Mouse (Mus musculus): ENCODE measurements around the gene Dbp. TPM values are rescaled to one million over a fixed set of nuclear protein-coding genes. Genes with fewer than 3 reads are reported as not detected.

Dbp gene
- total and polyA plus RNA-seq, 3 experiments, result 22.5 to 24.4 TPM; not detected in 1

DNA sequence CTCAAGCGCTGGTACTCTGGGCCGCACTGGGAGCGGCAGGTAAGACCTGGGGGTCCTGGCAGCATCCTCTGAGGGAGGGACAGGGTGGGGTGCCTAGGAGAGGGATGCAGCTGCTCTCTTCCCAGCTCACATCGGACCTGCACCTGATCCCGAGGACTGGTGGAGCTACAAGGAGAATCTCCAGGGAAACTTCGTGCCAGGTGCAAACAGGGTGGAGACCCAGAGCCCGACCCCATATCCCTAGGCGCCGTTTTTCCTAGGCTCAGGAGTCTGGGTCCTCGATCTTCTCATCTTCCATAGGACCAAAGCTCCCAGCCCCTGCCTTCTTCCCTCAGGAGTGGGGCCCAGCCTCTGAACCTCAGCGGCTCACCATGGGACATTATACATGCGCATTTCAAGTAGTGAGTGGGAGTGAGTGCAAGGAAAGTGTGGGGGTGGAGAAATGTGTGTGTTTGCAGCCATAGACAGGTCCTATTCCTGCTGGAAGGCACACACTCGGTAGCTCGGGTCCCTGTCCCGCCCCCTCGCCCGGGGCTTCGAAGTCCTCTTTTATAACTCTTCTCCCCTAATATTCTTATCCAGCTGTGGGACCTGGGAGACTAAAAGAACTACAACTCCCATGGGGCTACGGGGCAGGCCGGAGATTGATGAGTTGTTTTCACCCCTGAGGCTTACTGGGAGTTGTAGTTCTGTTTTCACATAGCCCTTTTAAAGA lies 4.4 kb upstream of the Dbp start:
- H3K36me3 ChIP-seq (ENCODE audit: control insufficient read depth in 1 of 2, insufficient read depth in 2 of 2, low read length in 2 of 2), result no peaks in the 10 kb centered on the region
- H3K79me2 ChIP-seq (ENCODE audit: control insufficient read depth, insufficient read depth, low read length, poor library complexity), result no peaks in the 10 kb centered on the region; the same call in 1 of the 2 replicates
- peak; percentile 84 for DNase-seq (ENCODE audit: low read depth, low spot score)
- peaks cover 0 to 4% of the 10 kb centered on the region in 2 experiments; a peak in 2 of 4 replicates for H3K27me3 ChIP-seq (ENCODE audit: control insufficient read depth in 1 of 2, insufficient read depth in 2 of 2, low read length in 2 of 2)
- peaks cover 0 to 6% of the 10 kb centered on the region in 2 experiments; a peak in 2 of 4 replicates for H3K4me1 ChIP-seq (ENCODE audit: control insufficient read depth in 1 of 2, insufficient read depth in 2 of 2, low read length in 2 of 2)
- 0 out of 2 replicates have a peak, but pooled peaks have one; percentile 28 for TF ChIP-seq MYC (IDR thresholded peaks at IDR 0.05; ENCODE audit: low read depth, low read length)
- no peak for TF ChIP-seq MXI1 (IDR thresholded peaks at IDR 0.05; ENCODE audit: low read depth, low read length)
- peak; percentile 69 for TF ChIP-seq SIN3A (IDR thresholded peaks at IDR 0.05; ENCODE audit: low read length)
- peak; percentile 100 for TF ChIP-seq HCFC1 (IDR thresholded peaks at IDR 0.05; ENCODE audit: low read depth, low read length)
- TF ChIP-seq MEF2A (IDR thresholded peaks at IDR 0.05; ENCODE audit: extremely low read depth, insufficient replicate concordance, low read depth, low read length, poor library complexity, severe bottlenecking), result no peak
- no peak for TF ChIP-seq NRF1 (IDR thresholded peaks at IDR 0.05; ENCODE audit: insufficient read depth, low read depth, low read length, poor library complexity, severe bottlenecking)
- TF ChIP-seq POLR2A (IDR thresholded peaks at IDR 0.05; ENCODE audit: control insufficient read depth in 1 of 2, insufficient read depth in 1 of 2, low read depth in 1 of 2, low read length in 2 of 2, poor library complexity in 1 of 2), result no peak
- TF ChIP-seq KAT2A (conservative IDR thresholded peaks at IDR 0.05; ENCODE audit: low read depth, low read length), result peak; percentile 96
- H3K9ac ChIP-seq (ENCODE audit: control insufficient read depth, low read depth, low read length, poor library complexity, severe bottlenecking), result peak overlapping the region; percentile 60
- H3K4me3 ChIP-seq (ENCODE audit: control insufficient read depth in 1 of 2, insufficient read depth in 1 of 2, low read depth in 2 of 2, low read length in 2 of 2), result peak overlapping the region; percentile 10 to 12; a peak in 2 of 4 replicates
- H3K9me3 ChIP-seq (replicated peaks; ENCODE audit: insufficient read depth, low read length), result no peaks in the 10 kb centered on the region
- H3K27ac ChIP-seq (ENCODE audit: control insufficient read depth, low read depth, low read length), result no peak overlapping the region

DNA sequence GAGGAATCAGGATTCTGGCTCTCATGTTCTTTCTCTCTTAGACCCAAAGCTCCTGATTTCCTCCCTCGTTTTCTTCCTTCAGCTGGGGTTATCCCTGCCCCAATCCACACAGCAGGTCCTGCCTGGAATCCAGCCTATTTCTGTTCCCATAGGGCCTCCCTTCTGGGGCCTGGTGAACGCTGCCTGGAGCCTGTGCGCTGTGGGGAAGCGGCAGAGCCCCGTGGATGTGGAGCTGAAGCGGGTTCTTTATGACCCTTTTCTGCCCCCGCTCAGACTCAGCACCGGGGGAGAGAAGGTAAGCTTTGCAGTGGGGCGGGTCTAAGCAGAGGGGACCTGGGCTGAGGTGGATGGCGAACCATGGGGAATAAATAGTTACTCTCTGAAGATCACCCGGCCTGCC lies 3.8 kb upstream of the Dbp start:
- no peaks in the 10 kb centered on the region for H3K36me3 ChIP-seq (ENCODE audit: control insufficient read depth in 1 of 2, insufficient read depth in 2 of 2, low read length in 2 of 2)
- H3K27me3 ChIP-seq (ENCODE audit: control insufficient read depth in 1 of 2, insufficient read depth in 2 of 2, low read length in 2 of 2), result peaks cover 0 to 4% of the 10 kb centered on the region in 2 experiments; a peak in 2 of 4 replicates
- no peak overlapping the region for H3K4me3 ChIP-seq (ENCODE audit: control insufficient read depth in 1 of 2, insufficient read depth in 1 of 2, low read depth in 2 of 2, low read length in 2 of 2)
- no peak overlapping the region for H3K9ac ChIP-seq (ENCODE audit: control insufficient read depth, low read depth, low read length, poor library complexity, severe bottlenecking)
- peaks cover under 1% of the 10 kb centered on the region; the same call in 1 of the 2 replicates for H3K79me2 ChIP-seq (ENCODE audit: control insufficient read depth, insufficient read depth, low read length, poor library complexity)
- DNase-seq (ENCODE audit: low read depth, low spot score), result no peak
- no peaks in the 10 kb centered on the region for H3K9me3 ChIP-seq (replicated peaks; ENCODE audit: insufficient read depth, low read length)
- H3K4me1 ChIP-seq (ENCODE audit: control insufficient read depth in 1 of 2, insufficient read depth in 2 of 2, low read length in 2 of 2), result peaks cover 0 to 6% of the 10 kb centered on the region in 2 experiments; a peak in 2 of 4 replicates
- no peak overlapping the region for H3K27ac ChIP-seq (ENCODE audit: control insufficient read depth, low read depth, low read length)
- 0 out of 2 replicates have a peak, but pooled peaks have one; percentile 9 for TF ChIP-seq TCF12 (IDR thresholded peaks at IDR 0.05; ENCODE audit: low read depth, low read length)
- TF ChIP-seq SIN3A (IDR thresholded peaks at IDR 0.05; ENCODE audit: low read length), result no peak
- no peak for TF ChIP-seq POLR2AphosphoS5 (IDR thresholded peaks at IDR 0.05; ENCODE audit: borderline replicate concordance, low read depth, low read length)
- no peak for TF ChIP-seq MYC (IDR thresholded peaks at IDR 0.05; ENCODE audit: low read depth, low read length)
- no peak for TF ChIP-seq KAT2A (conservative IDR thresholded peaks at IDR 0.05; ENCODE audit: low read depth, low read length)
- no peak for TF ChIP-seq POLR2AphosphoS2 (IDR thresholded peaks at IDR 0.05; ENCODE audit: low read length)
- TF ChIP-seq ZC3H11A (IDR thresholded peaks at IDR 0.05; ENCODE audit: low read depth, low read length), result no peak
- TF ChIP-seq MAX (IDR thresholded peaks at IDR 0.05; ENCODE audit: low read length), result no peak
